Mouse (Mus musculus): Measurements from ENCODE around the gene Nfkb1.

- no peak for TF ChIP-seq CEBPB (IDR thresholded peaks at IDR 0.05; ENCODE audit: low read depth)
- no peak for TF ChIP-seq CTCF (IDR thresholded peaks at IDR 0.05; ENCODE audit: control insufficient read depth, insufficient read depth, insufficient read length)
- no peak for TF ChIP-seq MYOG (IDR thresholded peaks at IDR 0.05; ENCODE audit: control insufficient read depth, extremely low read depth, insufficient read length)
These were observed 18.3 kb downstream of the Nfkb1 start for GRCm38 (mm10) chr3:135673041-135673440.

Measured in C2C12 (cell line).